Mouse (Mus musculus) midbrain, embryonic 10.5 days (tissue): Measurements from ENCODE around the gene Dmbx1. TPM values are rescaled to one million over a fixed set of nuclear protein-coding genes. Genes with fewer than 3 reads are reported as not detected.

Experiments used
- DNase-seq: peaks from one replicate; pipeline ENCODE4 v3.0.0-alpha.2; 2017; ENCODE audit warnings: low spot score
- H3K27ac ChIP-seq: fragments of 300-500 bp; sonication (generic); replicated peaks from 2 replicates; pipeline ENCODE4 v1.5.1; 2016; ENCODE audit warnings: mild to moderate bottlenecking
- H3K27me3 ChIP-seq: fragments of 300-500 bp; sonication (generic); 2 replicates; pipeline ENCODE4 v1.6.1; 2016; ENCODE audit warnings: low read depth, mild to moderate bottlenecking; ENCODE audit not compliant: poor library complexity, severe bottlenecking
- H3K36me3 ChIP-seq: fragments of 300-500 bp; sonication (generic); 2 replicates; pipeline ENCODE4 v1.6.1; 2016; ENCODE audit warnings: mild to moderate bottlenecking, moderate library complexity
- H3K4me1 ChIP-seq: fragments of 300-500 bp; sonication (generic); 2 replicates; pipeline ENCODE4 v1.6.1; 2016
- H3K4me3 ChIP-seq: fragments of 300-500 bp; sonication (generic); 2 replicates; pipeline ENCODE4 v1.5.1; 2016; ENCODE audit warnings: mild to moderate bottlenecking, moderate library complexity
- H3K9me3 ChIP-seq: fragments of 300-500 bp; sonication (generic); replicated peaks from 2 replicates; pipeline ENCODE4 v1.6.1; 2016; ENCODE audit warnings: mild to moderate bottlenecking
- WGBS: fragments of 180-500 bp; shearing (Covaris S2); methylation state at CpG from one replicate; pipeline ENCODE4 v1.1.7; 2016; 5-methylcytosine and 5-hydroxymethylcytosine counted together
- polyA plus RNA-seq: library from polyadenylated mRNA; unstranded; fragments of >200 nt; fragmentation: Nextera tagmentation; extraction: Ambion mirVana; gene quantifications from 2 replicates; pipeline ENCODE4 v1.2.1, GENCODE M21; 2016

The Dmbx1 gene
- polyA plus RNA-seq, 1 experiment from 2014 or later, result 38.5 TPM

GRCm38 (mm10) chr4:115878216-115878678 is 61.5 kb downstream of the Dmbx1 start:
- peak; percentile 87 for DNase-seq
- under 1% methylated on average over 11 of the region's 11 CpGs for WGBS
- Histone ChIP-seq H3K27me3 (no peaks in the 10 kb centered on the region), H3K9me3 (no peaks in the 10 kb centered on the region), H3K27ac (peak overlapping the region; percentile 96), H3K4me3 (peak overlapping the region; percentile 44), H3K36me3 (peaks cover 40% of the 10 kb centered on the region), H3K4me1 (peaks cover 75% of the 10 kb centered on the region)

GRCm38 (mm10) chr4:115873231-115873630 is 66.5 kb downstream of the Dmbx1 start:
- Histone ChIP-seq H3K36me3 (peaks cover 65% of the 10 kb centered on the region), H3K27ac (no peak overlapping the region), H3K4me3 (no peak overlapping the region), H3K4me1 (peaks cover 48% of the 10 kb centered on the region), H3K9me3 (no peaks in the 10 kb centered on the region), H3K27me3 (no peaks in the 10 kb centered on the region)
- 73% methylated on average over 3 of the region's 3 CpGs for WGBS
- DNase-seq, result no peak

- no peak for DNase-seq
- 17% methylated on average over 16 of the region's 16 CpGs for WGBS
- Histone ChIP-seq H3K4me3 (no peak overlapping the region), H3K9me3 (no peaks in the 10 kb centered on the region), H3K27ac (peak overlapping the region; percentile 79), H3K27me3 (no peaks in the 10 kb centered on the region), H3K36me3 (peaks cover 63% of the 10 kb centered on the region), H3K4me1 (peaks cover 24% of the 10 kb centered on the region)
Observed at GRCm38 (mm10) chr4:115869512-115870210, 70.1 kb downstream of the Dmbx1 start.

Other genes starting within 250 kb of the Dmbx1 start
- 34.4 and 34.8 TPM in 2 replicates for gene Efcab14, start 202.2 kb downstream of the Dmbx1 start, polyA plus RNA-seq
- 0.17 and 0.25 TPM in 2 replicates for gene Tex38, start 158.9 kb downstream of the Dmbx1 start, polyA plus RNA-seq
- 50.0 and 53.8 TPM in 2 replicates for gene Atpaf1, start 155.1 kb downstream of the Dmbx1 start, polyA plus RNA-seq
- gene Mob3c, start 111.8 kb downstream of the Dmbx1 start, polyA plus RNA-seq, result 4.4 and 6.7 TPM in 2 replicates
- 29.7 and 31.2 TPM in 2 replicates for gene Mknk1, start 100.7 kb downstream of the Dmbx1 start, polyA plus RNA-seq
- gene Kncn, start 55.5 kb downstream of the Dmbx1 start, polyA plus RNA-seq, result 0.07 TPM in 1 of 2 replicates, not detected in the other
- gene 6430628N08Rik, start 49.3 kb downstream of the Dmbx1 start, polyA plus RNA-seq, result 0.21 and 0.30 TPM in 2 replicates
- gene Faah, start 78.0 kb upstream of the Dmbx1 start, polyA plus RNA-seq, result 1.4 and 2.7 TPM in 2 replicates
- gene Nsun4, start 114.0 kb upstream of the Dmbx1 start, polyA plus RNA-seq, result 20.4 and 21.2 TPM in 2 replicates
- 444 and 449 TPM in 2 replicates for gene Uqcrh, start 135.1 kb upstream of the Dmbx1 start, polyA plus RNA-seq
- 67.9 and 73.8 TPM in 2 replicates for gene Lrrc41, start 135.3 kb upstream of the Dmbx1 start, polyA plus RNA-seq
- 77.4 and 80.9 TPM in 2 replicates for gene Rad54l, start 183.8 kb upstream of the Dmbx1 start, polyA plus RNA-seq
- 55.9 TPM in 2 replicates for gene Pomgnt1, start 183.9 kb upstream of the Dmbx1 start, polyA plus RNA-seq
- gene Lurap1, start 211.4 kb upstream of the Dmbx1 start, polyA plus RNA-seq, result 2.2 and 2.7 TPM in 2 replicates
- 0.06 TPM in 1 of 2 replicates, not detected in the other for gene Tspan1, start 227.7 kb upstream of the Dmbx1 start, polyA plus RNA-seq
- gene 1700042G07Rik, start 233.4 kb upstream of the Dmbx1 start, polyA plus RNA-seq, result not detected in 2 replicates
- gene Gm49337, start 233.5 kb upstream of the Dmbx1 start, polyA plus RNA-seq, result not detected in 2 replicates